8 mouse cellular contexts compared by ENCODE assay signal in genomic region chr16:31506665-31507456, GRCm38 (mm10).
DNase-seq lines count a peak whose midpoint lies in the region; ATAC-seq and TF ChIP-seq lines count a peak whose summit lies in the region.

No protein-coding gene starts in this region.

- no peak for TF ChIP-seq CTCF in kidney, postnatal 0 days (IDR thresholded peaks at IDR 0.05; ENCODE audit: low read depth)

- no peaks in the 10 kb centered on the region for H3K27me3 ChIP-seq in kidney, postnatal 0 days (ENCODE audit: insufficient read depth, low read length)
- no peaks in the 10 kb centered on the region for H3K27me3 ChIP-seq in midbrain, embryonic 15.5 days (replicated peaks)

- no peaks in the 10 kb centered on the region for H3K36me3 ChIP-seq in kidney, postnatal 0 days (ENCODE audit: insufficient read depth, low read length)
- H3K36me3 ChIP-seq in macrophage (ENCODE audit: inconsistent target) = no peaks in the 10 kb centered on the region
- H3K36me3 ChIP-seq in midbrain, embryonic 15.5 days (replicated peaks) = no peaks in the 10 kb centered on the region

- peak; percentile 17 for DNase-seq in cerebellum, adult 9-11 months
- DNase-seq in cerebellum, postnatal 14 days = no peak
- peak; percentile 75 for DNase-seq in urinary bladder, postnatal 14 days (ENCODE audit: low spot score)
- no peak for DNase-seq in urinary bladder, adult 2 months (ENCODE audit: low spot score)
- peak; percentile 13 for DNase-seq in kidney, postnatal 0 days (ENCODE audit: low spot score)
- DNase-seq in gastrocnemius, postnatal 36 days = no peak

- H3K79me2 ChIP-seq in macrophage (ENCODE audit: inconsistent target) = no peaks in the 10 kb centered on the region

- H3K4me3 ChIP-seq in kidney, postnatal 0 days (replicated peaks; ENCODE audit: low read depth, low read length) = no peak overlapping the region
- H3K4me3 ChIP-seq in macrophage (ENCODE audit: inconsistent target) = no peak overlapping the region
- H3K4me3 ChIP-seq in midbrain, embryonic 15.5 days = no peak overlapping the region

- WGBS in kidney, postnatal 0 days = 46% methylated on average over 10 of the region's 10 CpGs
- 45% methylated on average over 10 of the region's 10 CpGs for WGBS in macrophage (ENCODE audit: missing documents)
- WGBS in midbrain, embryonic 15.5 days = 54% methylated on average over 10 of the region's 10 CpGs

- H3K9me3 ChIP-seq in kidney, postnatal 0 days (replicated peaks; ENCODE audit: low read length) = no peaks in the 10 kb centered on the region
- H3K9me3 ChIP-seq in midbrain, embryonic 15.5 days = no peaks in the 10 kb centered on the region

- intact Hi-C loops in gastrocnemius, postnatal 36 days (cut with DNase I) = no loop called here

- no peak overlapping the region for H3K27ac ChIP-seq in kidney, postnatal 0 days
- peak overlapping the region; percentile 13; the same call in 1 of the 2 replicates for H3K27ac ChIP-seq in macrophage
- no peak overlapping the region for H3K27ac ChIP-seq in midbrain, embryonic 15.5 days

- H3K9ac ChIP-seq in kidney, postnatal 0 days (ENCODE audit: low read depth, low read length) = no peak overlapping the region
- no peak overlapping the region for H3K9ac ChIP-seq in midbrain, embryonic 15.5 days

- no peak overlapping the region for H3K4me2 ChIP-seq in kidney, postnatal 0 days (ENCODE audit: low read length)
- no peak overlapping the region for H3K4me2 ChIP-seq in midbrain, embryonic 15.5 days

- 0 out of 2 replicates have a peak, but pooled peaks cover 14% of the 10 kb centered on the region for H3K4me1 ChIP-seq in kidney, postnatal 0 days (replicated peaks; ENCODE audit: insufficient read depth, low read length)
- peaks cover 23% of the 10 kb centered on the region for H3K4me1 ChIP-seq in midbrain, embryonic 15.5 days

- ATAC-seq in kidney, postnatal 0 days (replicated peaks; ENCODE audit: low FRiP score, low read depth) = peak; percentile 35; the same call in 1 of the 2 replicates
- ATAC-seq in midbrain, embryonic 15.5 days (replicated peaks) = no peak

Comparison
In these comparisons a context has a peak if more than half of its experiments do, and no peak if none do; other contexts are left out.
1. DNase-seq: peak in cerebellum, adult 9-11 months (single experiment), urinary bladder, postnatal 14 days (single experiment) and kidney, postnatal 0 days (single experiment); none in cerebellum, postnatal 14 days (0 of 2), urinary bladder, adult 2 months (single experiment) and gastrocnemius, postnatal 36 days (0 of 2).